Mouse (Mus musculus) ES-E14 (cell line): ENCODE data around the gene Pmm2. TPM values are rescaled to one million over a fixed set of nuclear protein-coding genes. Genes with fewer than 3 reads are reported as not detected.

ENCODE experiments used
- DNase-seq: peaks from one replicate; pipeline ENCODE4 v3.0.0-alpha.2; 2013; ENCODE audit warnings: low read depth, low spot score
- H3K27ac ChIP-seq: 2 replicates; pipeline ENCODE4 v1.5.1; 2012; ENCODE audit warnings: low read depth, mild to moderate bottlenecking, low read length, moderate library complexity, mixed read lengths; ENCODE audit not compliant: poor library complexity, insufficient read depth, severe bottlenecking
- H3K36me3 ChIP-seq: 2 replicates; pipeline ENCODE4 v1.6.1; 2012; ENCODE audit warnings: mild to moderate bottlenecking, low read length, moderate library complexity, mixed read lengths; ENCODE audit not compliant: control insufficient read depth, poor library complexity, insufficient read depth, severe bottlenecking
- H3K4me1 ChIP-seq, 2 experiments: fragments of 150-350 bp in 1 of 2; sonication (generic) in 1 of 2; 2 replicates each; pipeline ENCODE4 v1.6.1; 2012; ENCODE audit warnings: low read length in 2 of 2, mild to moderate bottlenecking in 1 of 2, mixed read lengths in 1 of 2; ENCODE audit not compliant: control insufficient read depth in 2 of 2, insufficient read depth in 2 of 2, poor library complexity in 1 of 2
- H3K4me3 ChIP-seq, 2 experiments: fragments of 150-350 bp in 1 of 2; sonication (generic) in 1 of 2; 2 replicates each; pipeline ENCODE4 v1.5.1; 2012; ENCODE audit warnings: low read length in 2 of 2, low read depth in 1 of 2, mild to moderate bottlenecking in 1 of 2, mixed read lengths in 1 of 2; ENCODE audit not compliant: insufficient read depth in 1 of 2, poor library complexity in 1 of 2, severe bottlenecking in 1 of 2
- H3K9ac ChIP-seq: 2 replicates; pipeline ENCODE4 v1.6.1; 2012; ENCODE audit warnings: low read depth, mild to moderate bottlenecking, low read length, mixed read lengths; ENCODE audit not compliant: poor library complexity, insufficient read depth, severe bottlenecking
- H3K9me3 ChIP-seq: fragments of 150-350 bp; sonication (generic); 2 replicates; pipeline ENCODE4 v1.6.1; 2012; ENCODE audit warnings: low read depth, mild to moderate bottlenecking, low read length; ENCODE audit not compliant: control insufficient read depth, insufficient read depth
- CHD2 ChIP-seq: IDR thresholded peaks from 2 replicates; pipeline ENCODE4 v1.6.1; 2014; ENCODE audit warnings: mild to moderate bottlenecking, low read depth, low read length, inconsistent platforms
- HCFC1 ChIP-seq: IDR thresholded peaks from 2 replicates; pipeline ENCODE4 v1.6.1; 2012; ENCODE audit warnings: low read length, inconsistent platforms, borderline replicate concordance; ENCODE audit not compliant: insufficient read depth
- MAFK ChIP-seq: IDR thresholded peaks from 2 replicates; pipeline ENCODE4 v1.6.1; 2014; ENCODE audit warnings: mild to moderate bottlenecking, low read depth, low read length, inconsistent platforms; ENCODE audit not compliant: insufficient read depth
- ZC3H11A ChIP-seq: IDR thresholded peaks from 2 replicates; pipeline ENCODE4 v1.6.1; 2012; ENCODE audit warnings: low read depth, mild to moderate bottlenecking, inconsistent platforms, low read length, borderline replicate concordance
- ZNF384 ChIP-seq: IDR thresholded peaks from 2 replicates; pipeline ENCODE4 v1.6.1; 2012; ENCODE audit warnings: low read depth, low read length, inconsistent platforms
- in situ Hi-C, 2 experiments: fragments of 600-800 bp; cut with MboI; formaldehyde crosslinking; loops; one replicate each; pipeline ENCODE4 v1.15.1; 2025; ENCODE audit warnings: low sequenced_read_pairs in 2 of 2, inconsistent platforms in 1 of 2; ENCODE audit not compliant: unreplicated experiment in 2 of 2
- total RNA-seq: library from RNA; depleted of rRNA; stranded (reverse); fragments of 300-350 nt; gene quantifications from 2 replicates; pipeline ENCODE4 v1.2.3, GENCODE M21; 2012

The Pmm2 gene
- total RNA-seq, 1 experiment, result 34.8 TPM

GRCm38 (mm10) chr16:8669432-8669831, 32.0 kb downstream of the Pmm2 start:
- H3K9ac ChIP-seq, result peak overlapping the region; percentile 25; the same call in 1 of the 2 replicates
- in situ Hi-C loops, result no loop called here

GRCm38 (mm10) chr16:8670041-8671035, 32.9 kb downstream of the Pmm2 start:
- in situ Hi-C loops, result loop anchor here (5.0 to 10.0 kb wide), 2 partner anchors 176 to 263 kb away; no protein-coding TSS in a partner anchor
- DNase-seq, result no peak
- no peaks in the 10 kb centered on the region for H3K9me3 ChIP-seq
- H3K36me3 ChIP-seq, result peaks cover 7% of the 10 kb centered on the region
- H3K4me3 ChIP-seq, result peak overlapping the region; percentile 84 to 87; a peak in 3 of 4 replicates
- no peak overlapping the region for H3K27ac ChIP-seq
- TF ChIP-seq ZC3H11A, result no peak
- no peak for TF ChIP-seq MAFK
- TF ChIP-seq ZNF384, result no peak
- no peak for TF ChIP-seq CHD2
- TF ChIP-seq HCFC1, result no peak
- peak overlapping the region; percentile 25; the same call in 1 of the 2 replicates for H3K9ac ChIP-seq
- peaks cover 7 to 45% of the 10 kb centered on the region in 2 experiments for H3K4me1 ChIP-seq

More at GRCm38 (mm10) chr16:8669432-8669831, 32.0 kb downstream of the Pmm2 start:
- no peak for DNase-seq
- Histone ChIP-seq H3K27ac (no peak overlapping the region), H3K4me1 (peaks cover 7 to 45% of the 10 kb centered on the region in 2 experiments), H3K9me3 (no peaks in the 10 kb centered on the region), H3K36me3 (peaks cover 7% of the 10 kb centered on the region), H3K4me3 (no peak overlapping the region)
- TF ChIP-seq ZC3H11A (no peak), HCFC1 (no peak)

GRCm38 (mm10) chr16:8671551-8672349, 34.3 kb downstream of the Pmm2 start, which contains the start of gene Carhsp1:
Gene Carhsp1 (minus strand): TSS chr16:8672155.
- in situ Hi-C loops, result loop anchor here (5.0 to 10.0 kb wide), 2 partner anchors 177 to 264 kb away; no protein-coding TSS in a partner anchor
- Histone ChIP-seq H3K36me3 (peaks cover 7% of the 10 kb centered on the region), H3K4me1 (peaks cover 7 to 34% of the 10 kb centered on the region in 2 experiments), H3K9me3 (no peaks in the 10 kb centered on the region), H3K4me3 (peak within 1 kb of the TSS; percentile 84 to 87), H3K9ac (peak within 1 kb of the TSS; percentile 69), H3K27ac (peak within 1 kb of the TSS; percentile 55; the same call in 1 of the 2 replicates)
- TF ChIP-seq ZNF384 (no peak), HCFC1 (peak; percentile 25; the same call in 1 of the 2 replicates), ZC3H11A (no peak), CHD2 (no peak), MAFK (no peak)
- peak; percentile 94 for DNase-seq

GRCm38 (mm10) chr16:8672350-8672687, 34.8 kb downstream of the Pmm2 start:
- Histone ChIP-seq H3K4me1 (peaks cover 5 to 29% of the 10 kb centered on the region in 2 experiments), H3K4me3 (peak overlapping the region; percentile 61 to 68), H3K27ac (no peak overlapping the region), H3K9ac (peak overlapping the region; percentile 69), H3K36me3 (peaks cover 7% of the 10 kb centered on the region), H3K9me3 (no peaks in the 10 kb centered on the region)
- TF ChIP-seq CHD2, result no peak
- TF ChIP-seq HCFC1, result no peak
- no peak for TF ChIP-seq MAFK
- TF ChIP-seq ZC3H11A, result no peak
- peak; percentile 63; the same call in 1 of the 2 replicates for TF ChIP-seq ZNF384
- DNase-seq, result no peak
- in situ Hi-C loops, result loop anchor here (5.0 to 10.0 kb wide), 2 partner anchors 178 to 265 kb away; no protein-coding TSS in a partner anchor
